Mouse (Mus musculus) stomach, embryonic 16.5 days (tissue): ENCODE data around the gene Cmtm2b. TPM values are rescaled to one million over a fixed set of nuclear protein-coding genes. Genes with fewer than 3 reads are reported as not detected.

Experiments used
- ATAC-seq: fragments of 200-750 bp; cut with Nextera tagmentation; 2 replicates; pipeline ENCODE4 v1.8.0; 2017; ENCODE audit warnings: moderate number of reproducible peaks, moderate TSS enrichment; ENCODE audit not compliant: insufficient read depth, low FRiP score
- H3K27ac ChIP-seq: fragments of 300-500 bp; sonication (generic); 2 replicates; pipeline ENCODE4 v1.5.1; 2014; ENCODE audit warnings: low read length
- H3K27me3 ChIP-seq: fragments of 300-500 bp; sonication (generic); 2 replicates; pipeline ENCODE4 v1.6.1; 2014; ENCODE audit warnings: low read length, control low read depth, mixed read lengths; ENCODE audit not compliant: control insufficient read depth, insufficient read depth
- H3K36me3 ChIP-seq: fragments of 300-500 bp; sonication (generic); 2 replicates; pipeline ENCODE4 v1.6.1; 2014; ENCODE audit warnings: low read length; ENCODE audit not compliant: control insufficient read depth, insufficient read depth
- H3K4me1 ChIP-seq: fragments of 300-500 bp; sonication (generic); 2 replicates; pipeline ENCODE4 v1.6.1; 2014; ENCODE audit warnings: low read length, control low read depth, mixed read lengths; ENCODE audit not compliant: control insufficient read depth, insufficient read depth
- H3K4me2 ChIP-seq: fragments of 300-500 bp; sonication (generic); 2 replicates; pipeline ENCODE4 v1.6.1; 2014; ENCODE audit warnings: low read depth, low read length, mixed read lengths
- H3K4me3 ChIP-seq: fragments of 300-500 bp; sonication (generic); replicated peaks from 2 replicates; pipeline ENCODE4 v1.5.1; 2014; ENCODE audit warnings: mild to moderate bottlenecking, low read length
- H3K9ac ChIP-seq: fragments of 300-500 bp; sonication (generic); 2 replicates; pipeline ENCODE4 v1.6.1; 2014; ENCODE audit warnings: low read length
- H3K9me3 ChIP-seq: fragments of 300-500 bp; sonication (generic); replicated peaks from 2 replicates; pipeline ENCODE4 v1.6.1; 2016; ENCODE audit warnings: low read length, control low read depth; ENCODE audit not compliant: control insufficient read depth
- WGBS: fragments of 180-500 bp; shearing (Covaris S2); extraction: QIAGEN DNeasy Blood & Tissue Kit; methylation state at CpG from one replicate; pipeline ENCODE4 v1.1.7; 2014; 5-methylcytosine and 5-hydroxymethylcytosine counted together
- polyA plus RNA-seq: library from polyadenylated mRNA; unstranded; fragments of >200 nt; fragmentation: Nextera tagmentation; extraction: Ambion mirVana; gene quantifications from 2 replicates; pipeline ENCODE4 v1.2.1, GENCODE M21; 2015

Gene Cmtm2b
- polyA plus RNA-seq, 1 experiment from 2014 or later: not detected

DNA sequence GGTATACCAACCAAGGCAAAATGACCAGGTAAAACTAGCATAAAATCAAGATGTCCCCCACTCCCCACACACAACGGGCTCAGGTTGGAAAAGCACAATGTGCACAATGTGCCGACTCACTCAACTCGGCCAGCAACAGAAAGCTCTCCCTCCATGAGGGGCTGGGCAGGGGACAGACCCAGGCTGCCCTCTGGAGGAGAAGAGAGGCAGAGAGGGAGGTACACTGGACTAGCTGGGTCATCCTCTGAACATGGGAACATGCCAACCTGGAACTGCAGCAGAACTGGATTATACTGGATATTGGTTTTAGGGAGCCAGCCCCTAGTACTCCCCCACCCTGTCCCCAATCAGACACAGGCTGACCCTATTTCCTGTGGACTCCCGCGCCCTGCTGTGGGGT, 31.2 kb downstream of the Cmtm2b start:
- Histone ChIP-seq H3K4me1 (no peaks in the 10 kb centered on the region), H3K9me3 (no peaks in the 10 kb centered on the region), H3K27ac (no peak overlapping the region), H3K4me3 (no peak overlapping the region), H3K27me3 (no peaks in the 10 kb centered on the region), H3K9ac (no peak overlapping the region), H3K36me3 (no peaks in the 10 kb centered on the region), H3K4me2 (no peak overlapping the region)
- 64% methylated on average over 5 of the region's 5 CpGs for WGBS
- ATAC-seq: peak; percentile 44; the same call in 1 of the 2 replicates

DNA sequence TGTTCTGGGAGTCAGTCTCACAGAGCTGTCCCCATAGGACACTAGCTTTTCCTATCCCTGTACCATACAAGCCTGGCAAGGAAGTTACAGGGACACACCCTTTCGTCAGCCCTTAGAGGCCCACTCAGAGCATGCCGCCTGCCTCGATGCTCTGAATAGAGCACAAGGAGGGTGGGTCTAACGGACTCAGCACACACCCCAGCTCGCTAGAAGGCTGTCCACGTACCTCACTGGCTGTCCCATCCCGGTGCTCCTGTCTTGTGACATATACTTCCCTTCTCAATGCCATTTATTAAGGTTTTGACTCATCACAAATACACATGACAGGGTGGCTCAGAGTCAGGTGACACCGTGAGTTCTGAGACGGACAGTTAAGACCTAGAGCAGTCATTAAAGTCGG, 32.5 kb downstream of the Cmtm2b start:
- no peaks in the 10 kb centered on the region for H3K4me1 ChIP-seq
- H3K4me2 ChIP-seq: no peak overlapping the region
- no peak overlapping the region for H3K27ac ChIP-seq
- H3K4me3 ChIP-seq: no peak overlapping the region
- H3K9me3 ChIP-seq: no peaks in the 10 kb centered on the region
- no peak overlapping the region for H3K9ac ChIP-seq
- no peaks in the 10 kb centered on the region for H3K36me3 ChIP-seq
- H3K27me3 ChIP-seq: no peaks in the 10 kb centered on the region
- no peak for ATAC-seq
- WGBS: 82% methylated on average over 10 of the region's 10 CpGs

DNA sequence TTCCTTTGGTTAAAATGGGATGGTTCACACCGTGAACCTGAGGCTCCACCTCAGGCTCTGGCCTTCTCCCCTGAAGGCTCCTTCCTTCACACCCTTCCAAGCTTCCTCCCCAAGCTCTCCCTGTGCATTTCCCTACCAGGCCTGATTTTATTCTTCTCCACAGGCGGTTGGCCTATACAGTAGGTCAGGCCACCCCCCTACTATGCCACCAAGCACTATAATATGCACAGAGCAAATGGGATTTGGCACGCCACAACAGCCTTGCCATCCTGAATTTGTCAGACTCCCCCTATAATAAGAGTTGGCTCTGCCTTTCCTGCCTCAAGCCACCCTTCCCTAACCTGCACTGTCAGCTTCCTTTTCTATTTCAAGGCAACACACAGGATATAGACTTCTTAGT, 36.6 kb downstream of the Cmtm2b start:
- Histone ChIP-seq H3K36me3 (no peaks in the 10 kb centered on the region), H3K4me2 (no peak overlapping the region), H3K9me3 (no peaks in the 10 kb centered on the region), H3K27ac (no peak overlapping the region), H3K9ac (no peak overlapping the region), H3K4me1 (no peaks in the 10 kb centered on the region), H3K27me3 (no peaks in the 10 kb centered on the region), H3K4me3 (no peak overlapping the region)
- no peak for ATAC-seq
- 83% methylated on average over 3 of the region's 3 CpGs for WGBS

DNA sequence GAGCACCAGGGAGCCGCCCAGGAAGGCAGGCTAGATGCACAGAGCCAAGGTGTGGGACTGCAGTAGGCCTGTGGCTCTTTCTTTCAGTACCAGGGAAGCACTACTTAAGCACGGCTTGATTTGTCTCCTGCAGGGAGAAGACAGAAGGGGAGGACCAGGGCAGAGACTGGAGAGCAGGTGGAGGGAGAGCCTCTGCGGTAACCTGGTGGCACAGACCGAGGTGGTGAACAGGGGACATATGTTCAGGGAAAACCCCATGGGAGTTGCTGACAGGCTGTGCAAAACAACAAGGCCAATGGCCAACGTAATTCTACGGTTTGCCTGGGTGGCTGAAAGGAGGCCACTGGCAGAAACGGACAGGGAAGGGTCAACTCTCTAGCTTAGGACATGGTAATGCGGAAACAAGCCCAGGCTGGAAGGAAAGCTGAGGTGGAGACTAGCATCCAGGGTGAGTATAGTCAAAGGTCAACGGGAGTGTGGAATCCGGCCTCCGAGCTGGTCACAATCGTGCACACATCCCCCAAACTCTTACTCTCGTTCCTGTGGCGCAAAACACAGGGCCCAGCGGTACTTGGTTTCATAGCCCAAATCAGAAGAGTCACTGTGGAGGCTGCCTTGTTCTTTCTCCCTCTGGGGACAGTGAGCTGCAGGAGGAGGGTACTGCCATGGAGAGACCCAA, 37.9 kb downstream of the Cmtm2b start:
- no peaks in the 10 kb centered on the region for H3K36me3 ChIP-seq
- no peaks in the 10 kb centered on the region for H3K27me3 ChIP-seq
- H3K4me1 ChIP-seq: no peaks in the 10 kb centered on the region
- 73% methylated on average over 15 of the region's 15 CpGs for WGBS
- peak overlapping the region; percentile 11; the same call in 1 of the 2 replicates for H3K9ac ChIP-seq
- H3K4me3 ChIP-seq: no peak overlapping the region
- H3K4me2 ChIP-seq: no peak overlapping the region
- no peak for ATAC-seq
- H3K9me3 ChIP-seq: no peaks in the 10 kb centered on the region
- no peak overlapping the region for H3K27ac ChIP-seq

DNA sequence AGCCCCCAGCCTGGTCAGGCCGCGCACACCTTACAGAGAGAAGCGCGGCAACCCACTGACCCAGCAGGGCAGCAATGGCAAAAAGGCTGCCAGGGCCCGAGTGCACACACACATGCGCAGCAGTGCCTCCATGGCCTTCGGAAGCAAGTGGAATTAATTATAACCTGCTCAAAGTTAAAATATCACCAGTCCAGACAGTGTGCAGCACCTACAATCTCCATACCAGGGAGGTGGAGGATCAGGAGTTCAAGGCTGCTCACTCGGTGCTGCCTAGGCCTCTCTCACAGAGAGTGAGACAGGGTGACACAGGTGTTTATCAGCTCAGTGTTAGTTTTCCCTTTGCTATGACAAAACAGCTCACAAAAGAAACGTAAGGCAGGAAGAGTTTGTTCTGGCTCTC, 43.7 kb downstream of the Cmtm2b start:
- 85% methylated on average over 9 of the region's 9 CpGs for WGBS
- peak overlapping the region; percentile 42; the same call in 1 of the 2 replicates for H3K27ac ChIP-seq
- H3K4me1 ChIP-seq: peaks cover 10% of the 10 kb centered on the region
- no peak overlapping the region for H3K4me3 ChIP-seq
- ATAC-seq: peak; percentile 75
- no peak overlapping the region for H3K4me2 ChIP-seq
- H3K9me3 ChIP-seq: no peaks in the 10 kb centered on the region
- H3K36me3 ChIP-seq: no peaks in the 10 kb centered on the region
- no peak overlapping the region for H3K9ac ChIP-seq
- no peaks in the 10 kb centered on the region for H3K27me3 ChIP-seq

DNA sequence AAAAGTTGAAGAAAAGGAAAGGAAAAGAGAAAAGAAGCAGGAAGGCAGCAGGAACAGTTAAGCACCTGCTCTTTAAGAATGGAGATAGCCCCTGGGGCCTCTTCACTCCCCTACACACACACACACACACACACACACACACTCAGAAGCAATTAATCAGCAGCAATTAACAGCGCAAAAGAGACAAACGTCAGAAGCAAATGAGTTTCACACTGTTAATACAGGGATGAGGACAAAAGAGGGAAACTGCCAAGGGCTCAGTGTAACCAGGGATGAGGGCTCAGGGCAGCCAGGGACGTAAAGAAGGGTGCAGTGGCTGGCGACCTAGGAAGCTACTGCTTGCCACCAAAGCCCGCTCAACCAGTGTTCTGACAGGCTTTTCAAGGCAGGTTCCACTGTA, 45.4 kb downstream of the Cmtm2b start:
- Histone ChIP-seq H3K9me3 (no peaks in the 10 kb centered on the region), H3K36me3 (no peaks in the 10 kb centered on the region), H3K4me3 (no peak overlapping the region), H3K27ac (no peak overlapping the region), H3K4me1 (peaks cover 10% of the 10 kb centered on the region), H3K27me3 (no peaks in the 10 kb centered on the region), H3K4me2 (no peak overlapping the region), H3K9ac (no peak overlapping the region)
- 47% methylated on average over 5 of the region's 5 CpGs for WGBS
- no peak for ATAC-seq

DNA sequence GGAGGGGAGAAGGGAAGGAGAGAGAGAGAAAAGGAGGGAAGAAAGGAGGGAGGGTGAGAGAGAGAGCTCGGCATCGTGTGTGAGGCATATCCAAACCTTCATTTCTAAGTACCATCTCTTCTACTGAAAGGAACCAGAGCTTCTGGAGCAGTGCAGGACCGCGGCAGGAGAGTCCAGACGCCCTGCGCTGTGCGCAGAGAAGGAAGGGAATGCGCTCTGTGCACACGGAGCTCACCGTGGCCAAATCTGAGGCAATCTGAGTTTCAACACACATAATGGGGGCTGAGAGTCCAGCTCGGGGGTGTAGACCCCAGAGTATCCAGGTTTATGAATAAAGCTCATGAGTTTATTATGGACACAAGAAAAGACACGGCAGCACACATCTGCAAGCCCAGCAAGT, 47.6 kb downstream of the Cmtm2b start:
- H3K4me1 ChIP-seq: peaks cover 20% of the 10 kb centered on the region
- H3K4me3 ChIP-seq: no peak overlapping the region
- no peaks in the 10 kb centered on the region for H3K36me3 ChIP-seq
- H3K4me2 ChIP-seq: no peak overlapping the region
- no peak overlapping the region for H3K9ac ChIP-seq
- WGBS: 69% methylated on average over 12 of the region's 12 CpGs
- H3K27ac ChIP-seq: no peak overlapping the region
- ATAC-seq: no peak
- no peaks in the 10 kb centered on the region for H3K27me3 ChIP-seq
- no peaks in the 10 kb centered on the region for H3K9me3 ChIP-seq

DNA sequence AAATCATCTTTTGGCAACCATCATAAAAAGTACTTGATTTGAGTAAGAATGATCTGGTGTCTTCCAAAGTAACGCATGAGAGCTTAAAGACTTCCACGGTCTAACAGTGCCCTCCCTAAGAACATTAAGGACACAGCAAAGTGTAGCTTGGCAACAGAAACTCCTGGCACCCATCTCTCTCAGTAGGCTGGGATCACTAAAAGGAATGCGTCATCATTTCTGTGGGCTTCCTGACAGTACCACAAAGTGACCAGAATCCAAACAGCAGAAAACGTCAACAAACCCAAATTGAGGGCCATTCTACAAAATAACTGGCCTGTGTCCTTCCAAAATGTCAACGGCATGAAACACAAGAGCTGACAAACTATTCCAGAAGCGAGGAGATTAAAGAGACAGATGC, 48.0 kb downstream of the Cmtm2b start:
- Histone ChIP-seq H3K36me3 (no peaks in the 10 kb centered on the region), H3K27ac (no peak overlapping the region), H3K9me3 (no peaks in the 10 kb centered on the region), H3K4me2 (no peak overlapping the region), H3K4me3 (no peak overlapping the region), H3K27me3 (no peaks in the 10 kb centered on the region), H3K4me1 (peaks cover 24% of the 10 kb centered on the region), H3K9ac (no peak overlapping the region)
- ATAC-seq: no peak
- WGBS: 49% methylated on average over 6 of the region's 6 CpGs

DNA sequence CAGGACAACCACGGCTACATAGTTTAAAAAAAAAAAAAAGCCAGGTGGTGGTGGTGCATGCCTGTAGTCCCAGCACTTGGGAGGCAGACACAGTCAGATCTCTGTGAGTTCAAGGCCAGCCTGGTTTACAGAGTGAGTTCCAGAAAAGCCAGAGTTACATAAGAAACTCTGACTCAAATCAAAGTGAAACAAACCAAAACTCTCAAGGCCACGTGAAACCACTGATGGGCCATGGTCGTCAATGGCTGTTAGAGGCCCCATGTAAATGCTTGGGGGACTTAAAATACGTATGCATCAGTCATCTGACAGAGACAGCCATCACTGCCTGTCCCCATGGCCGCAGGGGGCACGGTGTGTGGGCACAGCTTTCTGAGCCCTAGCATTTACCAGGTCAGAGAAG, 49.1 kb downstream of the Cmtm2b start:
- Histone ChIP-seq H3K4me2 (no peak overlapping the region), H3K27ac (no peak overlapping the region), H3K4me3 (no peak overlapping the region), H3K9ac (no peak overlapping the region), H3K4me1 (peaks cover 35% of the 10 kb centered on the region), H3K36me3 (no peaks in the 10 kb centered on the region), H3K9me3 (no peaks in the 10 kb centered on the region), H3K27me3 (no peaks in the 10 kb centered on the region)
- ATAC-seq: no peak
- WGBS: 84% methylated on average over 6 of the region's 6 CpGs
